Mouse (Mus musculus) heart, embryonic 14.5 days (tissue): ENCODE data around the gene Olfm3. TPM values are rescaled to one million over a fixed set of nuclear protein-coding genes. Genes with fewer than 3 reads are reported as not detected.

ENCODE experiments used
- ATAC-seq: fragments of 200-750 bp; cut with Nextera tagmentation; 2 replicates; pipeline ENCODE4 v1.8.0; 2017; ENCODE audit warnings: low read depth, moderate TSS enrichment; ENCODE audit not compliant: insufficient number of reproducible peaks, insufficient read depth, low FRiP score
- H3K27ac ChIP-seq, 2 experiments: fragments of 200-500 bp in 1 of 2; fragments of 300-500 bp in 1 of 2; sonication (generic) in 1 of 2; replicated peaks in 1 of 2; 2 replicates each; pipeline ENCODE4 v1.5.1; 2012 to 2014; ENCODE audit warnings: low read depth in 2 of 2, low read length in 2 of 2, control low read depth in 1 of 2, mild to moderate bottlenecking in 1 of 2, mixed read lengths in 1 of 2; ENCODE audit not compliant: control insufficient read depth in 1 of 2, insufficient read depth in 1 of 2
- H3K27me3 ChIP-seq: fragments of 300-500 bp; sonication (generic); 2 replicates; pipeline ENCODE4 v1.6.1; 2014; ENCODE audit warnings: mild to moderate bottlenecking, low read length, control low read depth; ENCODE audit not compliant: control insufficient read depth, insufficient read depth
- H3K36me3 ChIP-seq: fragments of 300-500 bp; sonication (generic); 2 replicates; pipeline ENCODE4 v1.6.1; 2014; ENCODE audit warnings: mild to moderate bottlenecking, control low read depth, low read length, mixed read lengths; ENCODE audit not compliant: control insufficient read depth, insufficient read depth
- H3K4me1 ChIP-seq, 2 experiments: fragments of 200-500 bp in 1 of 2; fragments of 300-500 bp in 1 of 2; sonication (generic) in 1 of 2; 2 replicates each; pipeline ENCODE4 v1.6.1; 2012 to 2014; ENCODE audit warnings: low read length in 2 of 2, control low read depth in 1 of 2, mixed read lengths in 1 of 2; ENCODE audit not compliant: control insufficient read depth in 2 of 2, insufficient read depth in 2 of 2
- H3K4me2 ChIP-seq: fragments of 300-500 bp; sonication (generic); 2 replicates; pipeline ENCODE4 v1.6.1; 2014; ENCODE audit warnings: mild to moderate bottlenecking, low read length
- H3K4me3 ChIP-seq, 2 experiments: fragments of 200-500 bp in 1 of 2; fragments of 300-500 bp in 1 of 2; sonication (generic) in 1 of 2; 2 replicates each; pipeline ENCODE4 v1.5.1; 2012 to 2014; ENCODE audit warnings: low read length in 2 of 2, mild to moderate bottlenecking in 2 of 2, control low read depth in 1 of 2, low read depth in 1 of 2, moderate library complexity in 1 of 2; ENCODE audit not compliant: control insufficient read depth in 1 of 2, insufficient read depth in 1 of 2
- H3K9ac ChIP-seq: fragments of 300-500 bp; sonication (generic); 2 replicates; pipeline ENCODE4 v1.6.1; 2014; ENCODE audit warnings: mild to moderate bottlenecking, low read length
- H3K9me3 ChIP-seq: fragments of 300-500 bp; sonication (generic); 2 replicates; pipeline ENCODE4 v1.6.1; 2016; ENCODE audit warnings: low read length, control low read depth; ENCODE audit not compliant: control insufficient read depth
- WGBS: fragments of 180-500 bp; shearing (Covaris S2); extraction: QIAGEN DNeasy Blood & Tissue Kit; methylation state at CpG from one replicate; pipeline ENCODE4 v1.1.7; 2014; 5-methylcytosine and 5-hydroxymethylcytosine counted together
- polyA plus RNA-seq: library from polyadenylated mRNA; unstranded; fragments of >200 nt; fragmentation: Nextera tagmentation; extraction: Ambion mirVana; gene quantifications from 2 replicates; pipeline ENCODE4 v1.2.1, GENCODE M21; 2014

Olfm3 gene
- polyA plus RNA-seq, 1 experiment from 2014 or later, result not detected

DNA sequence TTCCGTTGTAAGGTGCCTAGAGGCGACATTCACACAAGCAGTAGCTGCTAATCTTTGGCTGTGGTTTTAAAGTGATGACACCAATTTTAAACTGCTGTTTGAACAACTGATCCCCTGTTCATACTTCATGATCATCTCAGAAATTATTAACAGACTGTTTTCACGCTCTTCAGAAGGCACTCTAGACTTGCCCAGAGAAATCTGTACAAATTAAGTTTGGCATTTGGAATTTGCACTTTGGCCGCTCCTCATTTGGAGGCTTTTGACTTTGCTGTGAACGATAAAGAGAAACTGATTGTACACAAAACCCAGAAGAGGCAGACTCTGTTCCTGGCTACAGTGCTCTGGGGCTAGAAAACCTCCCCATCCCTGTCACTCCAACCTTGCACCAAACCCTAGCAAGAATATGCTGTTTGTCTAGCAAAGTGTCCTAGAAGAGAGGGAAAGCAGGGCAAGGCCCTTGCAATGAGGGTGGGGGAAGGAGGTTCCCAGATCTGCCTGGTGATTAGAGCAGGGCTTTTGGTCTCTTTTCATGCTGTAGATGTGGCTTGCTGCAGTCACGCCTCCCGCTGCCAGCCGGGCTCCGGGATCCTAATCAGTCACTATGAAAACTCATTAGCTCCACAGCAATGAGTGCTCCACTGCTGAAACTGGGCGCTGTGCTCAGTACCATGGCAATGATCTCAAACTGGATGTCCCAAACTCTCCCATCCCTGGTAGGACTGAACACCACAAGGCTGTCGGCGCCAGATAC, 176.7 kb downstream of the Olfm3 start:
- no peaks in the 10 kb centered on the region for H3K4me1 ChIP-seq
- H3K27ac ChIP-seq, result no peak overlapping the region
- WGBS, result 46% methylated on average over 12 of the region's 12 CpGs
- no peak for ATAC-seq
- H3K9ac ChIP-seq, result no peak overlapping the region
- H3K4me3 ChIP-seq, result no peak overlapping the region
- H3K9me3 ChIP-seq, result no peaks in the 10 kb centered on the region
- H3K36me3 ChIP-seq, result no peaks in the 10 kb centered on the region
- H3K27me3 ChIP-seq, result no peaks in the 10 kb centered on the region
- no peak overlapping the region; the same call in 1 of the 2 replicates for H3K4me2 ChIP-seq

DNA sequence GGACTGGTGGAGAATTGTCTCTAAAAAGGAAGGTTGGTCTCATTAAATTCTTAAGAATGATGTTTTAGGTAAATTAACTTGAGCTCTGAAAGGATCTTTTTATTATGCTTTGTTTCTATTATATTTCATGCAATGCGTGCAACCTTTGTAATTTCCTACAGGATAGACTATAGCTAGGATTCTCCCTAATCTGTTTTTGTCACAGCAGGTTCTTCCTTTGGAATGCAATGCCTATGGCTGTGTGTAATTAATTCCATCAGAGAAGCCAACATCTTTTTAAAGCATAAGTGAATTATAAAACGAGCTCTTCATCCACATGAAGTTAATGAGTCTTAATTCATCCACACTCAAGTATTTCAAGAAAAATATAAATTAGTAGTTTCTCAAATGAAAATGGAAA, 177.5 kb downstream of the Olfm3 start:
- WGBS, result 63% methylated on average over 2 of the region's 2 CpGs
- no peak for ATAC-seq
- H3K9me3 ChIP-seq, result no peaks in the 10 kb centered on the region
- H3K9ac ChIP-seq, result no peak overlapping the region
- no peaks in the 10 kb centered on the region for H3K4me1 ChIP-seq
- no peak overlapping the region for H3K4me3 ChIP-seq
- no peak overlapping the region for H3K4me2 ChIP-seq
- no peak overlapping the region for H3K27ac ChIP-seq
- H3K27me3 ChIP-seq, result no peaks in the 10 kb centered on the region
- H3K36me3 ChIP-seq, result no peaks in the 10 kb centered on the region

DNA sequence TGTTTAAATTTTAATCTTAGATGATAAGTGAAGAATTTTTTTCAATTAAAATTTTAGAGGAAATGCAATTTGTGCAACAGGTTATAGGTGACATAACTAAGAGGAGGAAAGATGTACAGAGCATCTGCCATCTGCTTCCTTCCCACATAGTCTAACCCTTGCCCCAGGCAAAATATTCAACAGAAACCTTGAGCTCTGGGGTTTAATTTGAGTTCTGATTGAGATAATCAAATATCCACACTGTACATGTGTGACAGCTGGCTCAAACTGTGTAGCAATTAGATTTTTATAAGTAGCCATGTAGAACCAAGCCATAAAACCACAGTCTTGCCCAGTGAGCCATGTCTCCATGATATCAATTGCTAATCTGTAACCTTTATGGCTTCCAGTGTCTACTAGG, 179.1 kb downstream of the Olfm3 start:
- H3K27me3 ChIP-seq, result no peaks in the 10 kb centered on the region
- no peak overlapping the region for H3K9ac ChIP-seq
- no peaks in the 10 kb centered on the region for H3K9me3 ChIP-seq
- H3K4me3 ChIP-seq, result no peak overlapping the region
- no peaks in the 10 kb centered on the region for H3K36me3 ChIP-seq
- no peak overlapping the region for H3K27ac ChIP-seq
- no peak for ATAC-seq
- no peak overlapping the region for H3K4me2 ChIP-seq
- H3K4me1 ChIP-seq, result no peaks in the 10 kb centered on the region

DNA sequence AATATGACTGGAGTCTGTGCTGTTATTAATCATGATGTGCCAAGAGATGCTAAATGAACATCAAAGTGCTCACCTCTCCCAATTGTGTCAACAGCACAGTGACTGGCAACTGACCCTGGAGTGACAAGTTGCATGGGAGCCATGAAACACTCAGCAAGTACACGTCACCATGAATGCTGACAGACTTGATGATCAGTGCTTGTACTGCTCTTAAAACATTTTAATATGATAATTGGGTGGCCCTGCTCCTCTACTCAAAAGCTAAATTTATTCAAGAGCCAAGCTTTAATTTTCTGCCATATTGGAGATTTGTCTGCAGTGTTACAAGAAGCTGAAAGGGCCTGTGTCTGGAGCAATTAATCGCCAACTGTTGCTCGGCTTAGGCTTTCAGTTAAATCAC, 184.4 kb downstream of the Olfm3 start:
- Histone ChIP-seq H3K27ac (no peak overlapping the region), H3K9me3 (no peaks in the 10 kb centered on the region), H3K9ac (no peak overlapping the region), H3K27me3 (no peaks in the 10 kb centered on the region), H3K4me3 (no peak overlapping the region), H3K4me1 (no peaks in the 10 kb centered on the region), H3K36me3 (no peaks in the 10 kb centered on the region), H3K4me2 (no peak overlapping the region)
- ATAC-seq, result no peak
- WGBS, result 75% methylated on average over 3 of the region's 3 CpGs

DNA sequence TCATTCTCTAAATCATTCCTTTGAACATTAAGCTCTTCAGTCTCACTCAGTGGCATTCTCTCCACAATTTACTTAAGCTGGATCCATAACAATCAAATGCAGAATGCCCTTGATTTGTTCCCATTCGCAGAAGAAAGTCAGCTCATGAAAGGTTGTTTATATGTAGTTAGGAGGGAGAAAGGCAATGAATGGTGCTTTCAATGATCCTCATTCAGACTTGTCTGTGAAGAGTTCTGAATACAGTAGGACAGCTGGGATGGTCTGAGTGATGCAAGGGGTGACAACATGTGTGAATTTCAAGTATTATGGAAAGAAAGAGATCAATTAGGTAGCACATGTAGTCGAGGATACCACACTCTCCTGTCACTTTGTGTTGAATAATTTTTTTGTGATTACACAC, 186.8 kb downstream of the Olfm3 start:
- H3K4me1 ChIP-seq, result no peaks in the 10 kb centered on the region
- H3K4me2 ChIP-seq, result no peak overlapping the region
- no peaks in the 10 kb centered on the region for H3K27me3 ChIP-seq
- H3K36me3 ChIP-seq, result no peaks in the 10 kb centered on the region
- H3K9me3 ChIP-seq, result no peaks in the 10 kb centered on the region
- no peak overlapping the region for H3K27ac ChIP-seq
- H3K9ac ChIP-seq, result no peak overlapping the region
- H3K4me3 ChIP-seq, result no peak overlapping the region
- no peak for ATAC-seq
- WGBS, result 46% methylated on average over 2 of the region's 2 CpGs

DNA sequence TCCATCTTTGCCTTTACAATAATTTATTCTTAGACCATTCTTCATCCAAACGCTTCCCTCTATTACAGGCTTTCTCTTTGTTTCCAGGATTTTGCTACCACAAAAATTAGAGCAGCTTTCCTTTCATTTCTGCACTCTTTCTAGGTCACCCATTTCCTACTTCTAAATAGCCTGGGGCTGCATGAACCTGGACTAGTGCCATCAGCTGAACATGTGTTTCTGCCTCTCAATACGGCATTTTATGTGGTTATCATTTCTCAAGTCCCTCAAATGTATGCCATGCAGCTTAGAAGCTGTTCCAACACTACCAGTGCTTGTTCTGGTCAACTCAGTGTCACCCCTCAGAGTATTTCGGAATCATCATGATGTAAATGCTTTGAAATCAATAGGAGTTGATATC, 191.6 kb downstream of the Olfm3 start:
- no peak overlapping the region for H3K4me3 ChIP-seq
- H3K4me1 ChIP-seq, result no peaks in the 10 kb centered on the region
- H3K27me3 ChIP-seq, result no peaks in the 10 kb centered on the region
- no peak overlapping the region for H3K4me2 ChIP-seq
- no peak overlapping the region for H3K27ac ChIP-seq
- no peaks in the 10 kb centered on the region for H3K9me3 ChIP-seq
- no peak for ATAC-seq
- no peak overlapping the region for H3K9ac ChIP-seq
- H3K36me3 ChIP-seq, result no peaks in the 10 kb centered on the region
- WGBS, result 65% methylated on average over 3 of the region's 3 CpGs

DNA sequence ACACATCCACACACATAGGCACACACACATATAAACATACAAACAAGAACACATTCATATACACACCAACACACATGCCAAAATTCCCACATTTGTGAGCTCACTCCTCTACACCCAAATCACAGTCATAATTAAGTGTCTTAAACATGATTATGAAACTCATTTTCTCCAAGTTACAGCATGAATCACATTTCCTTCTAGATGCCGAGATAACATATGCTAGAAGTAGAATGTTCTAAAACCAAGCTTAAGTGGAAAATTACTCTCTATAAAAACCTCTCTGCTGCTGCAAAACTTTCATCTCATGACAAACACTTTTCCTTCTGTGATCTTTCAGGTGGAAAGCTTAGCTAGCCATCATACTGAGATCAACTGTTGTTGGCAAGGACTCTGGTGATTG, 195.7 kb downstream of the Olfm3 start:
- no peaks in the 10 kb centered on the region for H3K36me3 ChIP-seq
- H3K4me2 ChIP-seq, result no peak overlapping the region
- WGBS, result 73% methylated on average over 1 of the region's 1 CpGs
- H3K4me3 ChIP-seq, result no peak overlapping the region
- H3K27me3 ChIP-seq, result no peaks in the 10 kb centered on the region
- H3K9ac ChIP-seq, result no peak overlapping the region
- H3K27ac ChIP-seq, result no peak overlapping the region
- no peak for ATAC-seq
- no peaks in the 10 kb centered on the region for H3K4me1 ChIP-seq
- no peaks in the 10 kb centered on the region for H3K9me3 ChIP-seq

DNA sequence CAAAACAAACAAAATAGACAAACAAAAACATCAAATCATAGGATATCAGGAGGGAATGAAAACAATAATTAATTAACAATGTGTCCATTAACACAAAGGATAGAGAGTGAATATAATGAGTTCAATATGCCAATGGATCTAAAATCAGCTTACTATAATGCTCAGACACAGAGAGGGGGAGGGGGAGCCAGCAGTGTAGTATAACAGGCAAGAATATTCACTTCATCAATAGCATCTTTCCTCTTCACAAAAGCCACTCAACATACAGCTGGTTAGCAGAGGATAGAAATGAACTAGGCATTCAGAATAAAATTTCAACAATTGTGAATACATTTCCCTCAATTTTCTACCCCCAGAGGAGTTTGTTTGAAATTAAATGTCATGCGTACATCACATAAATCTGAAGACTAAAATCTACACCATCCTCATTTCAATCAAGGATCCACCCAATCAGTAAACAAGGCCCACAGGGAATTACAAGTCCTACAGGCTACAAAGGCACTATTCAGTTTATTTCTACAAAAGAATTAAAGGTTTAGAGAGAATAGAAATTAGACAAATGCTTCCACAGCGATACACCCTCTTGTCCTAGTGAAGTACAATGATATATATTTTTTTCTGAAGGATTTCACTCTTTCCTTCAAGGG, 200.4 kb downstream of the Olfm3 start:
- 77% methylated on average over 2 of the region's 2 CpGs for WGBS
- Histone ChIP-seq H3K9me3 (no peaks in the 10 kb centered on the region), H3K4me3 (no peak overlapping the region)

More for the DNA sequence above, 200.4 kb downstream of the Olfm3 start:
- Histone ChIP-seq H3K27ac (no peak overlapping the region), H3K9ac (no peak overlapping the region), H3K4me2 (no peak overlapping the region), H3K27me3 (no peaks in the 10 kb centered on the region), H3K4me1 (no peaks in the 10 kb centered on the region), H3K36me3 (no peaks in the 10 kb centered on the region)
- ATAC-seq, result no peak
